Mouse (Mus musculus) bone marrow macrophage, adult 2 months (primary cell): ENCODE results near the gene Polk.
A peak's percentile ranks its signal among the peaks of the same experiment; 100 is the strongest.

Experiments
- CTCF ChIP-seq: IDR thresholded peaks from 2 replicates; pipeline ENCODE4 v1.5.1; 2012; ENCODE audit warnings: low read depth, mild to moderate bottlenecking, low read length, moderate library complexity
- POLR2A ChIP-seq: IDR thresholded peaks from 2 replicates; pipeline ENCODE4 v1.6.1; 2012; ENCODE audit warnings: mild to moderate bottlenecking, low read depth, low read length, borderline replicate concordance

DNA sequence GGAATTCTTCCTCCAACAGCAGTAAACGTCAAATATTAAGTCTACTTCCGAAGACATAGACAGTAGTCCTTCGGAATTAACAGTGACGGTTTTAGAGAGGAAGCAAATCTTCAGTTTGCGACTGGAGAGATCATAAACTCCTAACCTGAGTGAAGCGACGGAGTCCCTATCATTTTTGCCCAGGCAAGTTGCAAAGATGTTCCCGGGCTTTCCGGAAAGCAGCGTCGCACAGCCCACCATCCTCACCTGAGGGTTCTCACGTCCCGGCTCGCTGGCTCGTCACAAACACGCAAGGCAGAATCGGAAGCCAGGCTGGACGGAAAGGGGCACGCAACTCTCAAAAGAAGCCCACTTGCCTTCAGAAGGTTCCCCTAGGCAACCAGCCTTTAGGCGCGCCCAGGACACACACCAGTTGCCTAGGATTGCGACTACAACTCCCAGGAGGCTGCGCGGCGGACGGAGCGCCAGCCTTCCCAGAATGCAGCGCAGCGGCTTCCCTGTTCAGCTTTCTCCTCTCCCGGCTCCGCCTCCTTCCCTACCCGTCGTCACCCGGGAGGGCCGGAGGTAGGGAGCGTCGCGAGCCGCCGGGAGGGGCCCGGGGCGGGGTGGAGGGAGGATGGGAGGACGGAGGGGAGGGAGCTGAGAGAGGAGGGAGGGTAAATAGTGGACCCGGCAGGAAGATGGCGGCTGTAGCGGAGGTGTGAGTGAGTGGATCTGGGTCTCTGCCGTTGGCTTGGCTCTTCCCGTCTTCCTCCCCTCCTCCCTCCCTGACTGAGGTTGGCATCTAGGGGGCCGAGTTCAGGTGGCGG, at the start of gene Polk, which contains the start of gene Col4a3bp:
- TF ChIP-seq CTCF (0 out of 2 replicates have a peak, but pooled peaks have one; percentile 8), POLR2A (peak; percentile 98)
